Mouse (Mus musculus) intestine, embryonic 16.5 days (tissue): Measurements from ENCODE around the gene Olfr1121. TPM values are rescaled to one million over a fixed set of nuclear protein-coding genes. Genes with fewer than 3 reads are reported as not detected.

ENCODE experiments used
- polyA plus RNA-seq: library from polyadenylated mRNA; unstranded; fragments of >200 nt; fragmentation: Nextera tagmentation; extraction: Ambion mirVana; gene quantifications from 2 replicates; pipeline ENCODE4 v1.2.1, GENCODE M21; 2015

Olfr1121 gene
- polyA plus RNA-seq, 1 experiment from 2014 or later, result not detected

Other genes with a start within 250 kb of the Olfr1121 start
- gene Olfr1110, start 229.6 kb upstream of the Olfr1121 start, polyA plus RNA-seq, result not detected in 2 replicates
- gene Olfr1111, start 217.3 kb upstream of the Olfr1121 start, polyA plus RNA-seq, result not detected in 2 replicates
- gene Olfr1112, start 182.1 kb upstream of the Olfr1121 start, polyA plus RNA-seq, result not detected in 2 replicates
- gene Olfr1113, start 160.9 kb upstream of the Olfr1121 start, polyA plus RNA-seq, result not detected in 2 replicates
- not detected in 2 replicates for gene Olfr1115, start 121.9 kb upstream of the Olfr1121 start, polyA plus RNA-seq
- not detected in 2 replicates for gene Olfr1116, start 102.4 kb upstream of the Olfr1121 start, polyA plus RNA-seq
- gene Olfr1118, start 62.3 kb upstream of the Olfr1121 start, polyA plus RNA-seq, result not detected in 2 replicates
- not detected in 2 replicates for gene Olfr1120, start 15.1 kb upstream of the Olfr1121 start, polyA plus RNA-seq
- gene Olfr1122, start 16.0 kb downstream of the Olfr1121 start, polyA plus RNA-seq, result not detected in 2 replicates
- not detected in 2 replicates for gene Olfr1123, start 46.7 kb downstream of the Olfr1121 start, polyA plus RNA-seq
- not detected in 2 replicates for gene Olfr1124, start 60.4 kb downstream of the Olfr1121 start, polyA plus RNA-seq
- not detected in 2 replicates for gene Olfr1126, start 84.1 kb downstream of the Olfr1121 start, polyA plus RNA-seq
- not detected in 2 replicates for gene Pramel7, start 127.2 kb downstream of the Olfr1121 start, polyA plus RNA-seq
- not detected in 2 replicates for gene Pramel6, start 136.7 kb downstream of the Olfr1121 start, polyA plus RNA-seq
- gene Olfr153, start 161.9 kb downstream of the Olfr1121 start, polyA plus RNA-seq, result not detected in 2 replicates
- not detected in 2 replicates for gene Olfr1128, start 175.6 kb downstream of the Olfr1121 start, polyA plus RNA-seq
- gene Olfr1129, start 204.0 kb downstream of the Olfr1121 start, polyA plus RNA-seq, result not detected in 2 replicates
- gene Olfr1130, start 236.3 kb downstream of the Olfr1121 start, polyA plus RNA-seq, result not detected in 2 replicates